Mouse (Mus musculus) brain, embryonic 14.5 days (tissue): ENCODE measurements around the gene Gm14391.
"Not testable (repeated sequence)": the region's sequence is repeated elsewhere in the genome, so short reads cannot be mapped to it uniquely, and the experiment has no call there.

Experiments
- CTCF ChIP-seq: fragments of 200-500 bp; IDR thresholded peaks from 2 replicates; pipeline ENCODE4 v1.5.1; 2012; ENCODE audit warnings: inconsistent platforms, mild to moderate bottlenecking, moderate library complexity, borderline replicate concordance; ENCODE audit not compliant: insufficient read depth, insufficient read length; ENCODE audit errors: extremely low read depth
- POLR2A ChIP-seq: fragments of 200-500 bp; IDR thresholded peaks from 2 replicates; pipeline ENCODE4 v1.6.1; 2012; ENCODE audit warnings: mild to moderate bottlenecking, inconsistent platforms, borderline replicate concordance; ENCODE audit not compliant: poor library complexity, insufficient read depth, insufficient read length, severe bottlenecking; ENCODE audit errors: extremely low read depth

- not testable (repeated sequence) for TF ChIP-seq POLR2A, CTCF
These were observed 31.1 kb downstream of the Gm14391 start, which contains the start of gene Gm14443 for GRCm38 (mm10) chr2:175175401-175176180.
